Mouse (Mus musculus): Measurements from ENCODE around the gene Slc15a3. TPM values are rescaled to one million over a fixed set of nuclear protein-coding genes. Genes with fewer than 3 reads are reported as not detected.

Slc15a3 gene
- polyA plus RNA-seq, 1 experiment, result 10.1 TPM

- WGBS, result 63% methylated on average over 5 of the region's 5 CpGs
These were observed 65.0 kb downstream of the Slc15a3 start for GRCm38 (mm10) chr19:10904512-10904911.

DNA sequence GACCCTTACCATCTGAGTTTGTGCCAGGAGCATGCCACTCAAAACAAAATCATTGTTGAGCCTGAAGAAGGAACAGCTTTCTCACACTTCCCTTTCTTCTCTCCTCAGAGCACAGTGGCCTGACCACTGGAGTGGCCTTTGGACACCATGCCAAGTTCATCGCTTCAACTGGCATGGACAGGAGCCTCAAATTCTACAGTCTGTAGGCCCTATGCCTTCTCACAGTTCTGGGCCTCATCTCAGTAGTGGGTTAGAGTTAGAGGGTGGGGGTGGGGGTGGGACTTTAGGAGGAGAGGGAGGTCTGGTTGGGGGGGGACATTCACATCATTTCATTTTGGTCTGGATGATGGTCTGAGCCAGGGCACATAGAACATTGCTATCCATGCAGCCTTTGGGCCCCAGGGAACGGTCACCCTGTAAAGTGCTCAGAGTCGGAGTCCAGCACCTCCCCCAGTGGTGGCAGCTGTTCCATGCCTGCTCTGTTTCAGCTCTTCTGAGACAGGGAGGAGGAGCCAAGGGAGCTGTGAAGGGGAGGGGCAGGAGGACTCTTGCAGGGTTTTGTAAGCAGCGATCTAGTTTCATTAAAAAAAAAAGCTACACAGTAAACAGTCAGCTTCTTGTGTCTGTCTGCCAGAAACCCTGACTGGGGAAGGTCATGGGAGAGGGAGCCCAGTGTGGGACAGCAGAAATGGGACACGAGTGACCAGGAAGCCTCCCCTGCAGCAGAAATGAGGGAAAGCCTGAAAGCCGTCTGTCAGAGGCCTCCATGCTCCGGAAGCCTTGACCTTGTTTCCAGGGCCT lies 65.6 kb downstream of the Slc15a3 start:
- DNase-seq (ENCODE audit: low read depth, low spot score), result no peak
- whole genome bisulfite sequencing, result 49% methylated on average over 7 of the region's 7 CpGs

More at GRCm38 (mm10) chr19:10904512-10904911, 65.0 kb downstream of the Slc15a3 start:
- no peak for DNase-seq (ENCODE audit: low read depth, low spot score)

- 66% methylated on average over 5 of the region's 5 CpGs for WGBS
- DNase-seq (ENCODE audit: low read depth, low spot score), result no peak
These were observed 66.1 kb downstream of the Slc15a3 start for GRCm38 (mm10) chr19:10905728-10906000.

GRCm38 (mm10) chr19:10907891-10908290 lies 68.4 kb downstream of the Slc15a3 start:
- no peak for DNase-seq (ENCODE audit: low read depth, low spot score)
- 43% methylated on average over 3 of the region's 3 CpGs for WGBS

Other genes with a start within 250 kb of the Slc15a3 start
- gene Ddb1, start 234.4 kb upstream of the Slc15a3 start, polyA plus RNA-seq (2012; rRNA removed), result 93.2 and 120 TPM in 2 replicates
- 115 and 227 TPM in 2 replicates for gene Tkfc, start 234.1 kb upstream of the Slc15a3 start, polyA plus RNA-seq (2012; rRNA removed)
- 1.3 and 6.0 TPM in 2 replicates for gene Vwce, start 205.5 kb upstream of the Slc15a3 start, polyA plus RNA-seq (2012; rRNA removed)
- gene Pga5, start 161.7 kb upstream of the Slc15a3 start, polyA plus RNA-seq (2012; rRNA removed), result 0.09 TPM in 1 of 2 replicates, not detected in the other
- 24.7 and 26.6 TPM in 2 replicates for gene Vps37c, start 151.0 kb upstream of the Slc15a3 start, polyA plus RNA-seq (2012; rRNA removed)
- 4.1 and 4.8 TPM in 2 replicates for gene Cd5, start 100.7 kb upstream of the Slc15a3 start, polyA plus RNA-seq (2012; rRNA removed)
- 5.6 and 7.3 TPM in 2 replicates for gene Cd6, start 9.7 kb upstream of the Slc15a3 start, polyA plus RNA-seq (2012; rRNA removed)
- 5.3 and 5.7 TPM in 2 replicates for gene Tmem132a, start 30.2 kb downstream of the Slc15a3 start, polyA plus RNA-seq (2012; rRNA removed)
- 41.7 and 49.4 TPM in 2 replicates for gene Tmem109, start 42.3 kb downstream of the Slc15a3 start, polyA plus RNA-seq (2012; rRNA removed)
- gene Prpf19, start 55.5 kb downstream of the Slc15a3 start, polyA plus RNA-seq (2012; rRNA removed), result 174 and 229 TPM in 2 replicates
- 0.30 and 0.35 TPM in 2 replicates for gene Zp1, start 80.9 kb downstream of the Slc15a3 start, polyA plus RNA-seq (2012; rRNA removed)
- gene Ptgdr2, start 97.4 kb downstream of the Slc15a3 start, polyA plus RNA-seq (2012; rRNA removed), result 0.77 and 0.86 TPM in 2 replicates
- gene Ccdc86, start 109.5 kb downstream of the Slc15a3 start, polyA plus RNA-seq (2012; rRNA removed), result 6.6 and 7.0 TPM in 2 replicates
- 67.1 and 273 TPM in 2 replicates for gene Ms4a10, start 134.9 kb downstream of the Slc15a3 start, polyA plus RNA-seq (2012; rRNA removed)
- 0.73 and 2.2 TPM in 2 replicates for gene Ms4a15, start 153.5 kb downstream of the Slc15a3 start, polyA plus RNA-seq (2012; rRNA removed)
- 103 and 159 TPM in 2 replicates for gene Ms4a18, start 178.3 kb downstream of the Slc15a3 start, polyA plus RNA-seq (2012; rRNA removed)
- 542 and 606 TPM in 2 replicates for gene Ms4a8a, start 241.4 kb downstream of the Slc15a3 start, polyA plus RNA-seq (2012; rRNA removed)